Mouse (Mus musculus) adrenal gland (tissue): ENCODE results near the gene Pdia4.
"Not testable (repeated sequence)": the region's sequence is repeated elsewhere in the genome, so short reads cannot be mapped to it uniquely, and the experiment has no call there.

Source experiments
- intact Hi-C: fragments of 180-260 bp; cut with DNase I; formaldehyde crosslinking; loops from one replicate; pipeline ENCODE4 v1.15.1; 2025

The Pdia4 gene

DNA sequence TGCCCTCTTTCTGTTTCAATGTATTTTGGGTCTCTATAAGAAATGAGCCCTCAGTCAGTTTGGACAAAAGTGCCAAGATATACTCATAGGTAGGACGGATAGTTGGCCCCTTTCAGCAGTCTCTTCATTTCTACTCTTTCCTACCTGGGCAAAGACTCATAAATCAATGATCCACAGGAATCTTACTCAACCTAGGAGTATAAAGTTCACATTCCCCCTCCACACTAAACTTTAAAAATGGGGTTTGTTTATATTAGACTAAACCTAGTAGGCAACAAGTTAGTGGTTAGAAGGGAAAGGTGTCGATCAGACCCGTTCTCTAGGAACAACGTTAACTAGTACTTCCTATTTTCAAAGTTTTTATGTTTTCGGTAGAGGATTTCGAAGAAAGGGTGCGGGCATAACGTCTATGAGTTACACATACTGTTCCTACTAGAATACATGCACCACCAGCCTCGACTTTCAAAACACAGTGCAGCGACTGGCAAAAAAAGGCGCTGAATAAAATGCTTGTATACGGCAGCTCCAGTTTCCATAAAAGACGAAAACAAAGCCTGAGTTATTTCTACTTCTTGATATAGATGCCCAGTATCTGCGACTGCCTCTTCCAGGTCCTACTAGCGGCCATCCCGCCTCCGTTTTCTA lies 837 bp downstream of the Pdia4 start:
- intact Hi-C loops = no loop called here

DNA sequence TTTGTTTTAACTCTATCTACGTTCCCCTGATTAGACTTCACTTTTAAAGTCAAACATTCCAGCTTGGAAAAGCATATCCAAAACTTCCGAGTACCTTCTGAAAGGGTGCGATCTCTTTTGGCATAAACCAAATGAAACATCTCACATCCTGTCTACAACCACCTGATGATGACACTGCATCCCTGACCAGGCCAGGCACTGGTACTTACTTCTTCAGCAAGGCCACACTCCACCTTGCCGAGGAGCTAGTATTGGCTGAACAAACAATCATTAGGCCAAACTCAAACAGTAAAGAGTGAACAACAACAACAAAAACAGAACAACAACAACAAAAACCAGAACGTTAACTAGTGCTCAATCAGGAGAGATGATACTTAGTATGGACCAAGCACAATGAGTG lies 1.9 kb downstream of the Pdia4 start:
- intact Hi-C loops = no loop called here

DNA sequence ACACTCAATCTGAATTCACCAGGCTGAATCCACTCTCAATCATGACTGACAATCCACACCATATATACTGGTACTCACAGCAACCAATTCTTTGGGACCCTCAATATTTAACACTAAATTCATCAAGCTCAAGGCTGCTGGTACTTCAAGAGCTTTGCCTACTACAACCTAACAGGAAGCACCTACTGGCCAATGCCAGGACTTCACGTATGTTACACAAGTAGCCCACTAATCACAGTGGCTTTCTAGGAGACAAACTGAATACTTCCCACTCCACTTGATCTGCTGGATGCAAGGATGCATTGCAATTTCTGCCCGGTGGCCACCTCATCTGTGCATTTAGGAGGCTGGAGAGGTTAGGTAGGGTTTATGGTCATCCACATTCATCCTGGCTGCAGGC lies 3.0 kb downstream of the Pdia4 start:
- intact Hi-C loops = no loop called here

DNA sequence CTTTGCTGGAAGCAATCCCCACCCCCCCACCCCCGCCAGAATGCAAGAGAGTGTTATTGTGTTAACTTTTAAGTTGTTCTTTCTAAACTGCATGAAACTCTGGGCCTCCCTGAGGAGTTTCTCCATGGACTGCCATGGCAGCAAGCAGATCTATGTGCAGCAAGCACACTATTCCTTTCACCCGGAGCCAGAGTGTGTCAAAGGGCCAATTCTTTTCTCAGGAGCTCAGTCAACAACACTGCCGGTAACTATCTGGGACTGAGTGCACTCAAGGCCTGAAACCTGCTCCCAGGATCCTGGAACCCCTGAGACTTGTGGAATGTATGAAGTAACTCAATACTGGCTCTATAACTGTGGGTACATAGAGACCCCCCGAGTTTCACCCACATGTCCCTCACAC lies 4.2 kb downstream of the Pdia4 start:
- intact Hi-C loops = no loop called here

DNA sequence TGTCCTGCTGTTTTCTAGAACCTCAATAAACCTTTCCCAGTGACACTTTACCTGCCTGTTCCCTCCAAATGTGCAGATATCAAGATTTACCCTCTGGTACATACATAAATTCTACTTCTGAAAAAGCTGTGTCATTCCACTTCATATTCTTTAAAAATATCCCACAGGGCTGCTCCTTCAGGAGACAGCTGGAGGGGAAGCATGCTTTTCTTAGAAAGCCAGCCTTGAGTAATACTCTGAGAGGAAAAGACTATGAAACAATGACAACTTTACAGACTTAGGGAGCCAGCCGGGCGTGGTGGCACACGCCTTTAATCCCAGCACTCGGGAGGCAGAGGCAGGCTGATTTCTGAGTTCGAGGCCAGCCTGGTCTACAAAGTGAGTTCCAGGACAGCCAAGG lies 4.7 kb downstream of the Pdia4 start:
- intact Hi-C loops = no loop called here

DNA sequence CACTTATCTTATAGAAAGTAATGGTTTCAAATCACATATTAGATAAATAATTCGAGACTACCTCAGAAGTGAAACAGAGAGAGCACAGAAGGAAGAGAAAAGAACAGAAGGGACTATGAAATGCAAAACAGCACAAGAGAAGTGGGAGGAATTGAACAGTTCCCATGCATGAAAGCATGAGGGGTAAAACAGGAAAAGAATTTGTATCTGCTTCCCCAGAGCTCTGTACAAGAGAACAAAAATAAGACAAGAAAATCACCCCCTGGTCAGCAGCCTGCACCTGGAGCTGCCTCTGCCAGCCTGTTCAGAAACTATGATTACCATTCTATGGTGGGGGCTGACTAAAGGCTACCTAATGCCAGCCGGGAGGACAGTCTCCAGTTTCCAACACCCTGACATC lies 5.8 kb downstream of the Pdia4 start:
- intact Hi-C loops = no loop called here

DNA sequence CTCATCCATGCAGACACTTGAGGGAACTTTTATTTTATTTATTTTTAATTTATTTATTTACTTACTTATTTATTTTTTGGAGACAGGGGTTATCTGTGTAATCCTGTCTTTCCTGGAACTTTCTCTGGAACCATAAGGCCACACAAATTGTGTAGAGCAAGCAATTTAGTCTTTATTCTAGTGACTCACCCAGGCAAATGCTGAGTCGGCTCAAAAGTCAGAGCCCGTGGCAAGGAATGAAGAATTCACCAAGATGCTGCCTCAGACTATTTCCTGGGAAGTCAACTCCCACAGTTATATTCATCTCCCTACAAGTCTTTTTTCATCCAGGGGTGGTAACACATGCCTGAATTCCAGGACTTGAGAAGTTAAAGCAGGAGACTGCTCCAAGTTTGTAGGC lies 7.7 kb downstream of the Pdia4 start:
- intact Hi-C loops = no loop called here

DNA sequence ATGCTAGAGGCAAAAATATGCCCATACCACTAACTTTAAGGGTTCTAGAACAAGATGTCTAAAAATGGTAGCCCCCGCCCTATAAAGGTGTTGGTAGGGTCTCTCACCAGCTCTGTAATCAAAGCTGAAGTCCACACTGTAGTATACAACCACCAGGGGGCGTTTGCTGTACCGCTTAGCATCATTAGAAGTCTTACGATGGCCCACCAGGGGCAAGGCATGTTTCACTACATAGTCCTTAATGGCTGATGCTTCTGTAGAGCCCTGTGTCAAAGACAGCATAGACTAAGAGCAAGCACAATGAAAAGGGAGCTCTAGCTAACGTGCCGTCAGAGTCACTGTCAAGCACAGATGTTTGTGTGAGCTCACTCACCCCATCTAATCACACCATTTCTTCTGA lies 14.2 kb downstream of the Pdia4 start:
- intact Hi-C loops = loop anchor here (2.0 kb wide), 1 partner anchor 28 kb away; no protein-coding TSS in a partner anchor

DNA sequence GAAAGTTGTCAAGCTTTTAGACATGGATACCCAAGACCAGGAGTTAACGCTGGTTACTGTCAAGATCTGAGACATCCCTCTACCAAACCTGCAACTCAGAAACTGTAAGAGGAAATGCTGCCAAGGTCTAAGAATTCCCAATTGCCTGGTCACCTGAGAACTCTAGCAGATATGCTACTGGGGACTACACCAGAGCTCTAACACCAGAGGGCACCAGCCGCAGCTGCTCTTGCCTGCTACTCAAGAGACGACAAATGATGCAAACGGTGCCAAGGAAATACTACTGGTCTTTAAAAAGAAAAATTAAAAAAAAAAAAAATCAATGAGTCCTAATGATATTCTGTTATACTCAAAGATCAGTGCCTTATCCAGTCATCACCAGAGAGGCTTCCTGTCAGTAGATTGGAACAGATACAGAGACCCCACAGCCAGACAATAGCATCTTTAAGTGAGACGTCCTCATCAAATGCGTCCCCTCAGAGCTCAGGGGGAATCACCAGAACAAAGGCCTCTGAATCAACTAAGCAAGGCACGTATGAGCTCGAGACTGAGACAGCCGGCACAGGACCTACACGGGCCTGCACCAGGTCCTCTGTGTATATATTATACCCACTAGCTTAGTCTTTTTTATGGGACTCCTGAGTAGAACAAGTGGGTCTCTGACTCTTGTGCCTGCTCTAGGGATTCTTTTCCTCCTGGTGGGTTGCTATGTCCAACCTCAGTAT lies 19.0 kb downstream of the Pdia4 start:
- intact Hi-C loops = no loop called here

DNA sequence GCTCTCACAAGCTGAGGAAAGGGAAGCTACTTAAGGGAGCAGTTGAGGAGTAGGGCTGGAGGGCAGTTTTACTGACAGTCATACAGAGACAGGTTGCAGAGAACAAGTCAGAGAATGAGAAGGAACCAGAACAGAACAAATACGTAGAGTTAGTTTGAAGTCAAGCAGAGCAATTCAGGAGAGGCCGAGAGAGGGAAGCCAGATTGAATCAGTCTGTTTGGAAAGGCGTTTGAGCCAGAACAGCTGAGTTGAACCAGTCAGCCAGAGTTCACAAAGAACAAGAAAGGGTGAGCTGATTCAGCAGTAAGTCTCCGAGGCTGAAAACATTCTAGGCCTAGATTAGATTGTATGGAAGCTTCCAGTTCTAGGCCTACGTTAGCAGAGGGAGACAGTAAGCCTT lies 19.9 kb downstream of the Pdia4 start:
- intact Hi-C loops = no loop called here

DNA sequence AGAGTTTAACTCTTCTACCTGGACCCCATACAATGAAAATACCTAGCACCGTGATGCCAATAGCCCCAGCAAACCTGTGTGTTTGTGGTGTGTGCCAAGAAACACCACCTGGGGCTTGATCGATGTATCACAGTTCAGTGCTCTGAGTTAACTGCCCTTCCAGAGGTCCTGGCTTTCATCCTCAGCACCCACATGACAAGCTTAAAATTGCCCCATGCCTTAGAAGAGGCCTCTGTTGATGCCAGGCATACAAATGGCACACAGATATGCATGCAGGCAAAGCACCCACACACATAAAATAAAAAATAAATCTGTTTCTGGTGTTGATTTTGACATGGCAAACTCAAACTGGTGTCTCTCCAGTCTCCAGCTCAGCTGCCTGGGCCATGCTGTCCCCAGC lies 20.7 kb downstream of the Pdia4 start:
- intact Hi-C loops = no loop called here

DNA sequence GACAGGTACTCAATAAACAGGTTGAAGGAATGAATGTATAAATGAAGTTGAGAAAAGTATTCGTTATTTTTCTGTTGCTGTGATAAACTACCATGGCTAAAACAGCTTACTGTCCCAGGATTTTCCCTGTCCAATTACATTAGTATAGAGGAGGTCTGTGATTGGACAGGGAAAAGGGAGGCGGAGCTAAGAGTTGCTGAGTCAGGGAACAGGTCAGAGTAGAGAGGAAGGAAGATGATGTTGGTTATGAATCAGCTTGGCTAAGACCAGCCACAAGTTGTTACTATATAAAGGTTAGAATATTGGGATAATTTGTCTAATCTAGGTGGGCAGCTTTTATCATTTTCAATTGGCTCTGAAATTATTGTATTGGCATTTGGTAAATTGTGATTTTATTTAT lies 22.5 kb downstream of the Pdia4 start:
- intact Hi-C loops = no loop called here

DNA sequence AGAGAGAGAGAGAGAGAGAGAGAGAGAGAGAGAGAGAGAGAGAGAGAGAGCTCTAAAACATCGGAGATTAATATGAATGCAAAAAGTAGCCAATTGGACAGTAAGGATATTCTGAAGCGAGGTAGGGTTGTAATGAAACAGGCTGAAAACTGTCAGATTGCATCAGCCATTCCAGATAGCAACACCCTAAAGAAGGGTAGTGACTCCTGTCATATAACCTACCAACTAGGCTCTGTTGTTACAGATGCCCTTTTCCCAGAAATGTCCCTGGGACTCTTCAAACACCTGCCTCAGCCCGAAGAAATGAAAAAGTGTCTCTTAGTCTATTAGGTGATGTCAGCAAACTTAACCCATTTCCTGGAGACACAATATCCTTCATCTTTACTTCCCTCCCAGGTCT lies 24.4 kb downstream of the Pdia4 start:
- intact Hi-C loops = no loop called here

DNA sequence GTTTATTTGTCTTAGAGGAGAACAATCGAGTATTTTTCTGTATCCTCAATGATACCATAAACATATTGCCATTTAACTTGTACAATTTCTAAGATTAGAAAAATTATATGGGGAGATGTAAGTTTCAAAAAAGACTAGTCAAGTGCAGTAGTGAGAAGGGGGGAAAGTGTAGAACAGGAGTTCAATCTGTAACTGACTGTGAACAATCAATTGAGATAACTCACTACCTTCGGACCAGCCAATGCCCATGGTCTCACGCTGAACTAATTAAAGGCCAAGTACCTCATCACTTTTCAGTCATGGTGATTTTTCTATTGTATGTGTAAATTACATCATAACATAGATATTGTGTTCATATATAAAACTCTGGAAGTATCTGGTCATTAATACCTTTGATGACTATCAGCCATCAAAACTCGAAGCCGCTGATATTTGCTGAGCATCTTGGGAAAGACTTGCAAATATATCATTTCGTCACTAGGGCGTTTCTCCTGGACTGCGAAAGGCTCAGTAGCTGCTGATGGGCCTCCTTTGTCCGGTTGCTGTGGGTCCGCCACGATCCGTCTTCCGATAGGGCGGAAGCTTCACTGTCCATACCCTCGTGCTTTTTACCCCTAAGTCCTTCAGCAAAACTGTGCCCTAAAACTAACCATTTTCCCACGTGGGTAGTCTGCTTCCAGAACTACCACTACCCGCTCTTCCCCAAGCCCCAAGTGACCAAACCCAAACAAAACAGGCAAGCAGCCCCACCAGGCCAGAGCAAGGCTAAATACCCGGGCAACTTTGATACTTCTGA lies 25.1 kb downstream of the Pdia4 start:
- intact Hi-C loops = no loop called here

DNA sequence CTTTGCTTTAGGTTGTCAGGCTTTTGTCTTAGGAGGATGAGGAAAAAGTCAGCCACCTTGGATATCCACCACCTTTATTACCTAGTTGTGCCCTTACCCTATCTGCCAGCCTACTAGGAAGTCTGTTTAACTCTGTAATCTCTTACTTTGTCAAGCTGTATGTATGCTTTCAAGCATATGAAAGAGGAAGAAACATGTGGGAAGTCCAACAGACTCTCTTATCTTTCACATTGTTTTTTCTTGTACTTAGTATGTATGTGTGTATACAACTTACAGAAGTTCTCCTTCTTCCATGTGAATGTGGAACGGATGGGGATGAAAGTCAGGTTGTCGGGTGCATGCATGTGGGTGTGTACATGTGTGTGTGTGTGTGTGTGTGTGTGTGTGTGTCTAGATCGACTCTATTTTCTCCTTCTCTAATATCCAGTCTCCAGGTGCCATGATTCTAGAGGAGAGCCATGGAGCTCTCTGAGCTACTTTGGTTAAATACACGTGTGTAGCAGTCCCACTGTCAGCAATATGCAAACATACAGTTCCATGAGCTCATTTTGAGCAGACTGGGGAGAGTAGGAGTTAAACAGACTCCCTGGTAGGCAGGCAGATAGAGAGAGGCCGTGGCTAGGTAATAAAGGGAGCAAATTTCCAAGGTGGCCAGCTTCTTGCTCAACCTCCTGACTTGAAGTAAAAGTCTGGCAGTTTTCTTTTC lies 28.4 kb downstream of the Pdia4 start:
- intact Hi-C loops = no loop called here

DNA sequence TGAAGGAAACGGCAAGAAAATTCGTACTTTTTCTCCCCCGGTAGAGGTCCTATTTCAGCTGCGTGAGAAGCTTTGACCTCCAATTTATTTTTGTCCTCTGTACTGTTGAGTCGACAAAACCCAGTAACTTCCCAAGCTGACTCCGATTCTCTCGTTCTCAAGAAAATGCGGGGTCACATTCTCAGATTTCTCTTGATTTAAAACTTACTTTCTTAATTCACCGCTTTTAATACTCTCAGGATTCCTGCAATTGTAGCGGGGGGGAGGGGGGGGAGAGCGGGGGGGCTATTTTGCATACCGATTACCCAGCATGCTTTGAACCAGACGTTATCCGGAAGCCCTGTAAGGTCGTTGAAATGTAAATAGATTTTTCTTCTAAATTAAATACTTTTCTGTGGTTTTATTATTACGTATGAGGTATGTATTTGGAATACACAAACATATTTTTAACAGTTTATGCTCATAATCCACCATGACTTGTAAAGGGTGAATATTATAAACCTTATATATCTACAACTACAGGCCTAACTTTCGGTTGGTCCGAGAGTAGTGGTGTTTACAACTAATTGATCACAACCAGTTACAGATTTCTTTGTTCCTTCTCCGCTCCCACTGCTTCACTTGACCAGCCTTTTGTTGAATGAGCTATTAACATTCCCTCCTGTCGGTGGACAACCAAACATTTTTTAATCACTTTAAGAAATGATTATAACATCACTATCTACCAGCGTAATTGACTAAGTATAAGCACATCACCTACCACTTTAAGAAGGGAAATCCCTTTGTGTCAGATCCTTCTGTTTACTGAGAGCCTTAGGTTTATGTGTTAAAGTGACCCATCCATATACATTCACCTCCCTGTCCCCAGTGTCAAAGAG lies 31.9 kb downstream of the Pdia4 start:
- intact Hi-C loops = no loop called here

DNA sequence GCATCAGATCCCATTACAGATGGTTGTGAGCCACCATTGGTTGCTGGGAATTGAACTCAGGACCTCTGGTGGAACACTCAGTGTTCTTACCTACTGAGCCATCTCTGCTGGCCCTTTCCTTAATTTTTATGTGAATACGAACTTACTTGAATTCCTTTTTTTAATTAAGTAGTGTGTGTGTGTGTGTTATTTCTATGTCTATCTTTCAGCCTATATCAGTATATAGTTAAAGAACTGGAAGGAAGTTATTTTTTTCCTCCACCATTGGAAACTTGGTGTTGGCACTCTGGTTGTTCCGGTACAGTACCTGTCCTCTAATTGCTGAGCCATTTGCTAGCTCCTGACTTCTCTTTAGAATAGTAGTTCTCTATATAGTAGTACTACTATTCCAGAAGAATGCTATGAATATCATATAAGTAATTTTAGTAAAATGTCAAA lies 32.6 kb downstream of the Pdia4 start:
- intact Hi-C loops = no loop called here

DNA sequence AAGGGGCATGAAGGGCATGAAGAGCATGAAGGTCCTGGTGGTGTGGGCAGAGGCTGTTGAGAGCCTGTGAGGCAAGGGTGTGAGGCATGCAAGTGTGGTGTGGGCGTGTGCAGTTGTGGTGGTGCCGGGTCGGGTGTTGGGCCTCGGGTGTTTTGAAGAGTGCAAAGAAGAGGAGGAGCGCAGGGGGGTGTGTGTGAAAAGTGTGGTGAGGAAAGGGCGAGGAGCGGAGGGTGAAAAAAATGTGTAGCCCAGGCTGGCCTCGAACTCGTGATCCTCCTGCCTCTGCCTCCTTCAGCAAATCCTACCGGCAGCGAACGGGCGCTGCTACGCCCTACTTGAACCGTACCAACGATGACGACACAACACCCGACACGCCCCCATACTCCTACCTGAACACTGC lies 41.5 kb downstream of the Pdia4 start:
- intact Hi-C loops = not testable (repeated sequence)

DNA sequence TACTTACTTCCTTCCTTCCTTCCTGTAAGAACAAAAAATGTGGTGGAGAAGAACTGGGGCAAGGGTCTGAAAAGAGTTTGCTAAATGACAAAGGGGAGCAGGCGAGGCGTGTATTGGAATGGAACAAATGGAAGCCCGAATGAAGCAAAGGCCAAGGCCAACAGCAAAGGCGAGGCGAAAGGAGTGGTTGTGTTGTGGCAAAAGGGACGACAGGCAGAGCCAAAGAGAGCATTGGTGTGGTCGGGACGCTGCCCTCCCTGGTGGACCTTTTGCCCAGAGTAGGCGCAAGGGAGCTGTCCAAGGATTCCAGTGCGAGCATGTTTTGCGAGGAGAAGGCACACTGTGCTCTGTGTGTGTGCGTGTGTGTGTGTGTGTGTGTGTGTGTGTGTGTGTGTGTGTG lies 42.1 kb downstream of the Pdia4 start:
- intact Hi-C loops = not testable (repeated sequence)

DNA sequence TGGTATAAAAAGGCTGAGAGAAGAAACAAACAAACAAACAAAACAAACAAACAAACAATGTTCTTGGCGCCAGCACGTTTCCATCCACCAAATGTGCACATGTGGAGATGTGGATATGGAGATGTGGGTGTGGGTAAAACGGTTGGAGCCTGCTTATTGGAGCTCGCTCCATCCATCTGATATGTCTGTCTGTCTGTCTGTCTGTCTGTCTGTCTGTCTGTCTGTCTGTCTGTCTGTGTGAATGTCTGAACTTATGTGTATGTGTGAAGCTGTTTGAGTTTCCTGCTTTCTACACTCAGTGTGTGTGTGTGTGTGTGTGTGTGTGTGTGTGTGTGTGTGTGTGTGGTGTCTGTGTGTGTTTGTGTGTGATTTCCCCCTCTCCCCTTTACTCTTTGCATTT lies 43.4 kb downstream of the Pdia4 start:
- intact Hi-C loops = not testable (repeated sequence)

DNA sequence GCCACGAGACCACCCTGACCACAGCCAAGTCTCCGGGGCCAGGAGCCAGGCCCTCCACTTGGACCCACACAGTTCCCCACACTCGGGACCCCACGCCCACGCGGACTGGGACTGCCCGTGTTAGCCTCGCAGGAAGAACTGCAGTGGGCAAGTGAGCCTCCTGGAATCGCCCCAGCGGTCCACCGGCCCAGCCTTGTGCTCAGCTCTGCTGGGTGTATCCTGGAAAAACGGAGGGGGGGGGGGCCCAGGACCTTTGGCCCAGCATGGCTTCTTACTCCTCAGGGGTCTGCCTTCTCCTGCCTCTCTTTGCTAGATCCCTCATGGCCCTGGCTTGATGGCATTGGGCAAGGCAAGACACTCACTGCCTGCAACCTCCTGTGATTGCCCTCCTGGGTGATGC lies 44.7 kb downstream of the Pdia4 start:
- intact Hi-C loops = not testable (repeated sequence)
